Mouse (Mus musculus): ENCODE data around the gene Tpcn2. TPM values are rescaled to one million over a fixed set of nuclear protein-coding genes. Genes with fewer than 3 reads are reported as not detected.

Tpcn2 gene
- polyA plus RNA-seq, 1 experiment from 2014 or later, result 0.95 TPM

- ATAC-seq (ENCODE audit: low read depth), result no peak
- Histone ChIP-seq H3K4me3 (ENCODE audit: low read depth, low read length) (no peak overlapping the region), H3K27ac (ENCODE audit: low read depth, low read length) (no peak overlapping the region), H3K9me3 (ENCODE audit: control insufficient read depth, low read length) (no peaks in the 10 kb centered on the region), H3K27me3 (ENCODE audit: control insufficient read depth, insufficient read depth, low read length) (no peaks in the 10 kb centered on the region), H3K4me1 (ENCODE audit: control insufficient read depth, insufficient read depth, low read length) (0 out of 2 replicates have a peak, but pooled peaks cover 3% of the 10 kb centered on the region), H3K9ac (replicated peaks; ENCODE audit: low read depth, low read length) (no peak overlapping the region), H3K4me2 (ENCODE audit: low read depth, low read length) (no peak overlapping the region), H3K36me3 (ENCODE audit: control insufficient read depth, insufficient read depth, low read length) (no peaks in the 10 kb centered on the region)
Measured at GRCm38 (mm10) chr7:145301008-145301340, 17.2 kb upstream of the Tpcn2 start.

GRCm38 (mm10) chr7:145300321-145301007 lies 16.7 kb upstream of the Tpcn2 start, which contains the start of gene Mrgprf:
Gene Mrgprf, plus strand, starts transcription at chr7:145300828.
- WGBS, result 36% methylated on average over 12 of the region's 13 CpGs
- Histone ChIP-seq H3K4me1 (ENCODE audit: control insufficient read depth, insufficient read depth, low read length) (0 out of 2 replicates have a peak, but pooled peaks cover 3% of the 10 kb centered on the region), H3K4me3 (ENCODE audit: low read depth, low read length) (no peak within 1 kb of the TSS), H3K36me3 (ENCODE audit: control insufficient read depth, insufficient read depth, low read length) (no peaks in the 10 kb centered on the region), H3K9ac (replicated peaks; ENCODE audit: low read depth, low read length) (no peak within 1 kb of the TSS), H3K27ac (ENCODE audit: low read depth, low read length) (no peak within 1 kb of the TSS), H3K27me3 (ENCODE audit: control insufficient read depth, insufficient read depth, low read length) (no peaks in the 10 kb centered on the region), H3K4me2 (ENCODE audit: low read depth, low read length) (no peak within 1 kb of the TSS), H3K9me3 (ENCODE audit: control insufficient read depth, low read length) (no peaks in the 10 kb centered on the region)
- no peak for ATAC-seq (ENCODE audit: low read depth)

GRCm38 (mm10) chr7:145299562-145300320 lies 15.9 kb upstream of the Tpcn2 start:
- Histone ChIP-seq H3K4me3 (ENCODE audit: low read depth, low read length) (no peak overlapping the region), H3K9ac (replicated peaks; ENCODE audit: low read depth, low read length) (no peak overlapping the region), H3K36me3 (ENCODE audit: control insufficient read depth, insufficient read depth, low read length) (no peaks in the 10 kb centered on the region), H3K4me2 (ENCODE audit: low read depth, low read length) (no peak overlapping the region), H3K27me3 (ENCODE audit: control insufficient read depth, insufficient read depth, low read length) (no peaks in the 10 kb centered on the region), H3K4me1 (ENCODE audit: control insufficient read depth, insufficient read depth, low read length) (0 out of 2 replicates have a peak, but pooled peaks cover 3% of the 10 kb centered on the region), H3K9me3 (ENCODE audit: control insufficient read depth, low read length) (no peaks in the 10 kb centered on the region), H3K27ac (ENCODE audit: low read depth, low read length) (no peak overlapping the region)
- no peak for ATAC-seq (ENCODE audit: low read depth)
- WGBS, result 74% methylated on average over 6 of the region's 7 CpGs

GRCm38 (mm10) chr7:145298666-145299490 lies 15.1 kb upstream of the Tpcn2 start:
- H3K4me1 ChIP-seq (ENCODE audit: control insufficient read depth, insufficient read depth, low read length), result 0 out of 2 replicates have a peak, but pooled peaks cover 3% of the 10 kb centered on the region
- WGBS, result 65% methylated on average over 3 of the region's 3 CpGs
- H3K36me3 ChIP-seq (ENCODE audit: control insufficient read depth, insufficient read depth, low read length), result no peaks in the 10 kb centered on the region
- ATAC-seq (ENCODE audit: low read depth), result no peak
- no peak overlapping the region for H3K4me3 ChIP-seq (ENCODE audit: low read depth, low read length)
- no peak overlapping the region for H3K4me2 ChIP-seq (ENCODE audit: low read depth, low read length)
- H3K27me3 ChIP-seq (ENCODE audit: control insufficient read depth, insufficient read depth, low read length), result no peaks in the 10 kb centered on the region
- no peak overlapping the region for H3K27ac ChIP-seq (ENCODE audit: low read depth, low read length)
- H3K9ac ChIP-seq (replicated peaks; ENCODE audit: low read depth, low read length), result no peak overlapping the region
- no peaks in the 10 kb centered on the region for H3K9me3 ChIP-seq (ENCODE audit: control insufficient read depth, low read length)

- Histone ChIP-seq H3K4me1 (ENCODE audit: control insufficient read depth, insufficient read depth, low read length) (no peaks in the 10 kb centered on the region), H3K9ac (replicated peaks; ENCODE audit: low read depth, low read length) (no peak overlapping the region), H3K4me2 (ENCODE audit: low read depth, low read length) (no peak overlapping the region), H3K27ac (ENCODE audit: low read depth, low read length) (no peak overlapping the region), H3K9me3 (ENCODE audit: control insufficient read depth, low read length) (no peaks in the 10 kb centered on the region), H3K36me3 (ENCODE audit: control insufficient read depth, insufficient read depth, low read length) (no peaks in the 10 kb centered on the region), H3K27me3 (ENCODE audit: control insufficient read depth, insufficient read depth, low read length) (no peaks in the 10 kb centered on the region), H3K4me3 (ENCODE audit: low read depth, low read length) (no peak overlapping the region)
- 34% methylated on average over 6 of the region's 6 CpGs for WGBS
- ATAC-seq (ENCODE audit: low read depth), result no peak
Measured at GRCm38 (mm10) chr7:145293859-145294258, 10.0 kb upstream of the Tpcn2 start.

- ATAC-seq (ENCODE audit: low read depth), result no peak
- H3K4me3 ChIP-seq (ENCODE audit: low read depth, low read length), result no peak overlapping the region
- no peaks in the 10 kb centered on the region for H3K9me3 ChIP-seq (ENCODE audit: control insufficient read depth, low read length)
- H3K27ac ChIP-seq (ENCODE audit: low read depth, low read length), result no peak overlapping the region
- H3K4me2 ChIP-seq (ENCODE audit: low read depth, low read length), result no peak overlapping the region
- H3K4me1 ChIP-seq (ENCODE audit: control insufficient read depth, insufficient read depth, low read length), result no peaks in the 10 kb centered on the region
- no peak overlapping the region for H3K9ac ChIP-seq (replicated peaks; ENCODE audit: low read depth, low read length)
- 58% methylated on average over 2 of the region's 2 CpGs for WGBS
- no peaks in the 10 kb centered on the region for H3K27me3 ChIP-seq (ENCODE audit: control insufficient read depth, insufficient read depth, low read length)
- no peaks in the 10 kb centered on the region for H3K36me3 ChIP-seq (ENCODE audit: control insufficient read depth, insufficient read depth, low read length)
Measured at GRCm38 (mm10) chr7:145292726-145293125, 8.9 kb upstream of the Tpcn2 start.

- H3K4me1 ChIP-seq (ENCODE audit: control insufficient read depth, insufficient read depth, low read length), result no peaks in the 10 kb centered on the region
- no peak overlapping the region for H3K9ac ChIP-seq (replicated peaks; ENCODE audit: low read depth, low read length)
- H3K36me3 ChIP-seq (ENCODE audit: control insufficient read depth, insufficient read depth, low read length), result no peaks in the 10 kb centered on the region
- WGBS, result 91% methylated on average over 2 of the region's 2 CpGs
- H3K4me3 ChIP-seq (ENCODE audit: low read depth, low read length), result no peak overlapping the region
- no peaks in the 10 kb centered on the region for H3K27me3 ChIP-seq (ENCODE audit: control insufficient read depth, insufficient read depth, low read length)
- H3K4me2 ChIP-seq (ENCODE audit: low read depth, low read length), result no peak overlapping the region
- no peak overlapping the region for H3K27ac ChIP-seq (ENCODE audit: low read depth, low read length)
- no peak for ATAC-seq (ENCODE audit: low read depth)
- no peaks in the 10 kb centered on the region for H3K9me3 ChIP-seq (ENCODE audit: control insufficient read depth, low read length)
Measured at GRCm38 (mm10) chr7:145291847-145292246, 8.0 kb upstream of the Tpcn2 start.

- no peaks in the 10 kb centered on the region for H3K36me3 ChIP-seq (ENCODE audit: control insufficient read depth, insufficient read depth, low read length)
- 21% methylated on average over 5 of the region's 5 CpGs for WGBS
- H3K27ac ChIP-seq (ENCODE audit: low read depth, low read length), result no peak overlapping the region
- ATAC-seq (ENCODE audit: low read depth), result no peak
- no peak overlapping the region for H3K9ac ChIP-seq (replicated peaks; ENCODE audit: low read depth, low read length)
- no peak overlapping the region for H3K4me2 ChIP-seq (ENCODE audit: low read depth, low read length)
- H3K4me3 ChIP-seq (ENCODE audit: low read depth, low read length), result no peak overlapping the region
- no peaks in the 10 kb centered on the region for H3K27me3 ChIP-seq (ENCODE audit: control insufficient read depth, insufficient read depth, low read length)
- H3K9me3 ChIP-seq (ENCODE audit: control insufficient read depth, low read length), result no peaks in the 10 kb centered on the region
- H3K4me1 ChIP-seq (ENCODE audit: control insufficient read depth, insufficient read depth, low read length), result no peaks in the 10 kb centered on the region
Measured at GRCm38 (mm10) chr7:145289302-145289701, 5.5 kb upstream of the Tpcn2 start.
